Mouse (Mus musculus): Measurements from ENCODE around the gene Tc2n. TPM values are rescaled to one million over a fixed set of nuclear protein-coding genes. Genes with fewer than 3 reads are reported as not detected.
"Not testable (repeated sequence)": the region's sequence is repeated elsewhere in the genome, so short reads cannot be mapped to it uniquely, and the experiment has no call there.

The Tc2n gene
- polyA plus RNA-seq, 1 experiment from 2014 or later, result 0.60 TPM

GRCm38 (mm10) chr12:101699176-101699575, 19.1 kb downstream of the Tc2n start:
- 81% methylated on average over 3 of the region's 3 CpGs for WGBS
- H3K4me1 ChIP-seq, result no peaks in the 10 kb centered on the region

DNA sequence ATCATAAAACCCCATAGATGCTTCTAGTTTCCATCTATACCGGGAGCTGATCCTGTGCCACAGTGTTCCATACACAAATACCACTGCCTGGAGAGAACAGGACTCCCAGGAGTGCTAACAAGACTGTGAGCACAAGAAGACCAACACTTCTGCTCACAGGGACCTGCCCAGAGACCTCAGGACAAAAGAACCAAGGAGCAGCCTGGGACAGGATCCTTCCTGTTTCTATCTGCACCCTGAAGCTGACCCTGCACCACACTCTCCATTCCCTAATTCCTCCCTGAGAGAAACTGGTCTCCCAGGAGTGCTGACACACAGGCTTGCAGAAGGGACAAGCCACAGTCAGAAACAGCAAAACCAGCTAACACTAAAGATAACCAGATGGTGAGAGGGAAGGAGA, 21.8 kb downstream of the Tc2n start:
- Histone ChIP-seq H3K9ac (no peak overlapping the region), H3K27me3 (no peaks in the 10 kb centered on the region), H3K36me3 (no peaks in the 10 kb centered on the region), H3K9me3 (replicated peaks) (no peaks in the 10 kb centered on the region), H3K4me3 (replicated peaks) (no peak overlapping the region), H3K4me1 (no peaks in the 10 kb centered on the region), H3K4me2 (no peak overlapping the region), H3K27ac (no peak overlapping the region)
- ATAC-seq (replicated peaks; ENCODE audit: low FRiP score), result no peak
- 67% methylated on average over 1 of the region's 1 CpGs for WGBS

More at GRCm38 (mm10) chr12:101699176-101699575, 19.1 kb downstream of the Tc2n start:
- Histone ChIP-seq H3K27me3 (no peaks in the 10 kb centered on the region), H3K4me2 (no peak overlapping the region), H3K4me3 (replicated peaks) (no peak overlapping the region), H3K9ac (no peak overlapping the region), H3K36me3 (no peaks in the 10 kb centered on the region), H3K9me3 (replicated peaks) (no peaks in the 10 kb centered on the region), H3K27ac (no peak overlapping the region)
- ATAC-seq (replicated peaks; ENCODE audit: low FRiP score), result no peak

GRCm38 (mm10) chr12:101680538-101680937, 37.8 kb downstream of the Tc2n start:
- no peaks in the 10 kb centered on the region for H3K27me3 ChIP-seq
- no peak overlapping the region for H3K9ac ChIP-seq
- 78% methylated on average over 2 of the region's 2 CpGs for WGBS
- H3K4me2 ChIP-seq, result no peak overlapping the region
- H3K36me3 ChIP-seq, result no peaks in the 10 kb centered on the region
- H3K9me3 ChIP-seq (replicated peaks), result no peaks in the 10 kb centered on the region
- no peak for ATAC-seq (replicated peaks; ENCODE audit: low FRiP score)
- H3K4me1 ChIP-seq, result no peaks in the 10 kb centered on the region
- no peak overlapping the region for H3K4me3 ChIP-seq (replicated peaks)
- H3K27ac ChIP-seq, result no peak overlapping the region

DNA sequence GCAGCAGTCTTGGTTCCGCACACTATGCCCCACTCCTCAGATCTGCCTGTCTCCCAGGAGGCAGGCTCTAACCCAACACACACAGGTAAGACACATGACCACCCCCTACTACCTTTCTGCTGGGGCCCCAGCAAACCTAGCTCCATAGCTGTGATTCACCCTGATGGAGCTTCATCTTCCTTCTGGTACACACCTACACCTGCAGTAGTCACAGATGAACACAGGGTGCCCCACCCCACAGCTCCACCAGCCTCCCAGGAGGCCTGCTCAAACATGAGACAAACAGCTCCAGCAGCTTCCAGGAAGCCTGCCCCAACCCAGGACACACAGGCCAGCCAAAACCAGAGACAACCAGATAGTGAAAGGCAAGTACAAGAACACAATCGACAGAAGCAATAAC, 50.8 kb downstream of the Tc2n start:
- Histone ChIP-seq H3K4me3 (replicated peaks) (no peak overlapping the region), H3K9ac (no peak overlapping the region), H3K4me1 (no peaks in the 10 kb centered on the region), H3K4me2 (no peak overlapping the region), H3K36me3 (no peaks in the 10 kb centered on the region), H3K9me3 (replicated peaks) (no peaks in the 10 kb centered on the region), H3K27me3 (no peaks in the 10 kb centered on the region), H3K27ac (no peak overlapping the region)
- no peak for ATAC-seq (replicated peaks; ENCODE audit: low FRiP score)
- WGBS, result 94% methylated on average over 2 of the region's 2 CpGs

DNA sequence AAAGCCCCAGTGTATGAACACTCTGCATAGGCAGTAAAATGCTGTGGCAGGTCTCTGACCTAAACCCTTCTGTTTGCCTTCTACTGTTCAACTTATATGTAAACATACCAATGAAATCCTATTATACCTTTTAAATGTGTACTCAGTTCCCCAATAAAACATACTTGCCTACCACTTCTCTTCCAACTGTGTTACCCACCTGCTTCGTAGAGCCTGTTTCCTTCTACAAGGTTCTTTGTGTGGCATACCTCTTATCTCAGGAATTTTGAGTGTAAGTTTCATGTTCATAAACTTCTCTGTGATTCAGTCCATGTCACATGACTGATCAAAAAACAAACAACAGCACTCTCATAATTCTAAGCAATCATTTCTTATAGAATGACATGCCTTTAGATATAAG, 85.2 kb downstream of the Tc2n start:
- H3K27ac ChIP-seq, result no peak overlapping the region
- ATAC-seq (replicated peaks; ENCODE audit: low FRiP score), result no peak
- H3K4me2 ChIP-seq, result no peak overlapping the region
- no peak overlapping the region for H3K4me3 ChIP-seq (replicated peaks)
- no peak overlapping the region for H3K9ac ChIP-seq
- H3K27me3 ChIP-seq, result no peaks in the 10 kb centered on the region
- H3K36me3 ChIP-seq, result no peaks in the 10 kb centered on the region
- H3K9me3 ChIP-seq (replicated peaks), result no peaks in the 10 kb centered on the region
- H3K4me1 ChIP-seq, result no peaks in the 10 kb centered on the region
- WGBS, result 85% methylated on average over 1 of the region's 1 CpGs

DNA sequence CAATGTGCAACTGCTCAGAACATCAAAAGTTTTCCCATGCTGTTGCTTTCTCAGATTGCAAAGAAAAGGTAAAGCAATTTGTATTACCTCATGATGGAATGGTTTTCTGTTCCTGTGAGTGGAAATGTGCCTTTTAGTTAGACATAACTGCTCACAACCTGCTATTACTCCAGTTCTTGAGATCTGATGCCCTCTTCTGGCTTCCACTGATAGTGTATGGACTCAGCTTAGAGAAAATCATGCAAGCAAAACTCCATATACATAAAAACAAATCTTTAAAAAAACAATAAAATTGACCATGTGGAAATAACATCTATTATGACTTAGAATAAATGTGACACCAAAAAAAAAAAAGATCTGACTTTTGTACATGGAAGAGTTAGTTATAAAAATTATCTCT, 111.7 kb downstream of the Tc2n start:
- not testable (repeated sequence) for H3K4me3 ChIP-seq (replicated peaks); H3K9me3 ChIP-seq (replicated peaks); H3K27me3 ChIP-seq

More for the DNA sequence above, 111.7 kb downstream of the Tc2n start:
- not testable (repeated sequence) for ATAC-seq (replicated peaks; ENCODE audit: low FRiP score); H3K4me1 ChIP-seq; H3K4me2 ChIP-seq; H3K9ac ChIP-seq; H3K27ac ChIP-seq; H3K36me3 ChIP-seq

Other genes with a start within 250 kb of the Tc2n start
- 111 and 112 TPM in 2 replicates for gene Fbln5, start 100.5 kb upstream of the Tc2n start, polyA plus RNA-seq (2015; fragmentation: Nextera tagmentation; extraction: Ambion mirVana)
- 22.6 and 26.7 TPM in 2 replicates for gene Trip11, start 194.7 kb upstream of the Tc2n start, polyA plus RNA-seq (2015; fragmentation: Nextera tagmentation; extraction: Ambion mirVana)
- 11.7 and 14.9 TPM in 2 replicates for gene Atxn3, start 239.7 kb upstream of the Tc2n start, polyA plus RNA-seq (2015; fragmentation: Nextera tagmentation; extraction: Ambion mirVana)

All from kidney, embryonic 15.5 days (tissue).